Mouse (Mus musculus): ENCODE measurements at regions not wholly inside any gene's neighbourhood (a gene's known extent, or its start where the extent isn't known, plus 50 kb on each side); places are given as distances from the start of the nearest gene placed in this dataset.

GRCm38 (mm10) chr14:72786929-72787328, 77.1 kb upstream of the Fndc3a start:
- H3K9ac ChIP-seq (replicated peaks; ENCODE audit: low read depth, low read length), result no peak overlapping the region
- H3K9me3 ChIP-seq (ENCODE audit: control insufficient read depth, low read depth, low read length), result no peaks in the 10 kb centered on the region
- 0 out of 2 replicates have a peak, but pooled peaks cover 2% of the 10 kb centered on the region for H3K4me1 ChIP-seq (ENCODE audit: control insufficient read depth, insufficient read depth, low read length)
- no peak overlapping the region for H3K4me3 ChIP-seq (ENCODE audit: low read depth, low read length)
- no peaks in the 10 kb centered on the region for H3K36me3 ChIP-seq (ENCODE audit: control insufficient read depth, insufficient read depth, low read length)
- 94% methylated on average over 3 of the region's 3 CpGs for WGBS
- H3K27ac ChIP-seq (ENCODE audit: low read length), result no peak overlapping the region
- no peak overlapping the region for H3K4me2 ChIP-seq (replicated peaks; ENCODE audit: low read depth, low read length)
- no peak for ATAC-seq (ENCODE audit: insufficient number of reproducible peaks, insufficient read depth, low FRiP score, low read depth)
- no peaks in the 10 kb centered on the region for H3K27me3 ChIP-seq (ENCODE audit: control insufficient read depth, insufficient read depth, low read length)

- Histone ChIP-seq H3K36me3 (ENCODE audit: control insufficient read depth, insufficient read depth, low read length) (no peaks in the 10 kb centered on the region), H3K4me3 (ENCODE audit: low read depth, low read length) (no peak overlapping the region), H3K27ac (ENCODE audit: low read length) (no peak overlapping the region), H3K9ac (replicated peaks; ENCODE audit: low read depth, low read length) (no peak overlapping the region), H3K4me1 (ENCODE audit: control insufficient read depth, insufficient read depth, low read length) (0 out of 2 replicates have a peak, but pooled peaks cover 2% of the 10 kb centered on the region), H3K4me2 (replicated peaks; ENCODE audit: low read depth, low read length) (no peak overlapping the region), H3K27me3 (ENCODE audit: control insufficient read depth, insufficient read depth, low read length) (no peaks in the 10 kb centered on the region), H3K9me3 (ENCODE audit: control insufficient read depth, low read depth, low read length) (no peaks in the 10 kb centered on the region)
- WGBS, result 60% methylated on average over 9 of the region's 9 CpGs
- ATAC-seq (ENCODE audit: insufficient number of reproducible peaks, insufficient read depth, low FRiP score, low read depth), result peak; percentile 65; the same call in 1 of the 2 replicates
Measured at GRCm38 (mm10) chr14:72783248-72783647, 73.4 kb upstream of the Fndc3a start.

GRCm38 (mm10) chr14:72779446-72779845, 69.6 kb upstream of the Fndc3a start:
- no peaks in the 10 kb centered on the region for H3K36me3 ChIP-seq (ENCODE audit: control insufficient read depth, insufficient read depth, low read length)
- no peak overlapping the region for H3K9ac ChIP-seq (replicated peaks; ENCODE audit: low read depth, low read length)
- H3K4me3 ChIP-seq (ENCODE audit: low read depth, low read length), result no peak overlapping the region
- H3K27me3 ChIP-seq (ENCODE audit: control insufficient read depth, insufficient read depth, low read length), result no peaks in the 10 kb centered on the region
- ATAC-seq (ENCODE audit: insufficient number of reproducible peaks, insufficient read depth, low FRiP score, low read depth), result no peak
- WGBS, result 77% methylated on average over 4 of the region's 4 CpGs
- no peaks in the 10 kb centered on the region for H3K9me3 ChIP-seq (ENCODE audit: control insufficient read depth, low read depth, low read length)
- H3K27ac ChIP-seq (ENCODE audit: low read length), result no peak overlapping the region
- H3K4me1 ChIP-seq (ENCODE audit: control insufficient read depth, insufficient read depth, low read length), result 0 out of 2 replicates have a peak, but pooled peaks cover 2% of the 10 kb centered on the region
- no peak overlapping the region for H3K4me2 ChIP-seq (replicated peaks; ENCODE audit: low read depth, low read length)

- H3K27ac ChIP-seq (ENCODE audit: low read length), result no peak overlapping the region
- no peaks in the 10 kb centered on the region for H3K27me3 ChIP-seq (ENCODE audit: control insufficient read depth, insufficient read depth, low read length)
- H3K9ac ChIP-seq (replicated peaks; ENCODE audit: low read depth, low read length), result no peak overlapping the region
- no peak for ATAC-seq (ENCODE audit: insufficient number of reproducible peaks, insufficient read depth, low FRiP score, low read depth)
- no peaks in the 10 kb centered on the region for H3K36me3 ChIP-seq (ENCODE audit: control insufficient read depth, insufficient read depth, low read length)
- 62% methylated on average over 6 of the region's 6 CpGs for WGBS
- no peaks in the 10 kb centered on the region for H3K9me3 ChIP-seq (ENCODE audit: control insufficient read depth, low read depth, low read length)
- H3K4me3 ChIP-seq (ENCODE audit: low read depth, low read length), result no peak overlapping the region
- no peak overlapping the region for H3K4me2 ChIP-seq (replicated peaks; ENCODE audit: low read depth, low read length)
- 0 out of 2 replicates have a peak, but pooled peaks cover 2% of the 10 kb centered on the region for H3K4me1 ChIP-seq (ENCODE audit: control insufficient read depth, insufficient read depth, low read length)
Measured at GRCm38 (mm10) chr14:72778756-72779155, 69.0 kb upstream of the Fndc3a start.

- H3K4me2 ChIP-seq (replicated peaks; ENCODE audit: low read depth, low read length), result no peak overlapping the region
- ATAC-seq (ENCODE audit: insufficient number of reproducible peaks, insufficient read depth, low FRiP score, low read depth), result no peak
- H3K36me3 ChIP-seq (ENCODE audit: control insufficient read depth, insufficient read depth, low read length), result no peaks in the 10 kb centered on the region
- H3K27ac ChIP-seq (ENCODE audit: low read length), result no peak overlapping the region
- WGBS, result 71% methylated on average over 6 of the region's 6 CpGs
- H3K4me3 ChIP-seq (ENCODE audit: low read depth, low read length), result no peak overlapping the region
- H3K9ac ChIP-seq (replicated peaks; ENCODE audit: low read depth, low read length), result no peak overlapping the region
- H3K27me3 ChIP-seq (ENCODE audit: control insufficient read depth, insufficient read depth, low read length), result no peaks in the 10 kb centered on the region
- no peaks in the 10 kb centered on the region for H3K4me1 ChIP-seq (ENCODE audit: control insufficient read depth, insufficient read depth, low read length)
- H3K9me3 ChIP-seq (ENCODE audit: control insufficient read depth, low read depth, low read length), result no peaks in the 10 kb centered on the region
Measured at GRCm38 (mm10) chr14:72777927-72778560, 68.2 kb upstream of the Fndc3a start.

- H3K27ac ChIP-seq (ENCODE audit: low read length), result no peak overlapping the region
- ATAC-seq (ENCODE audit: insufficient number of reproducible peaks, insufficient read depth, low FRiP score, low read depth), result no peak
- H3K9ac ChIP-seq (replicated peaks; ENCODE audit: low read depth, low read length), result no peak overlapping the region
- H3K9me3 ChIP-seq (ENCODE audit: control insufficient read depth, low read depth, low read length), result peaks cover 6% of the 10 kb centered on the region
- no peaks in the 10 kb centered on the region for H3K27me3 ChIP-seq (ENCODE audit: control insufficient read depth, insufficient read depth, low read length)
- H3K36me3 ChIP-seq (ENCODE audit: control insufficient read depth, insufficient read depth, low read length), result no peaks in the 10 kb centered on the region
- H3K4me2 ChIP-seq (replicated peaks; ENCODE audit: low read depth, low read length), result no peak overlapping the region
- H3K4me3 ChIP-seq (ENCODE audit: low read depth, low read length), result no peak overlapping the region
- WGBS, result 40% methylated on average over 1 of the region's 1 CpGs
- H3K4me1 ChIP-seq (ENCODE audit: control insufficient read depth, insufficient read depth, low read length), result no peaks in the 10 kb centered on the region
Measured at GRCm38 (mm10) chr14:72770237-72770636, 60.4 kb upstream of the Fndc3a start.

GRCm38 (mm10) chr14:72760123-72760522, 50.3 kb upstream of the Fndc3a start:
- ATAC-seq (ENCODE audit: insufficient number of reproducible peaks, insufficient read depth, low FRiP score, low read depth), result no peak
- Histone ChIP-seq H3K27me3 (ENCODE audit: control insufficient read depth, insufficient read depth, low read length) (no peaks in the 10 kb centered on the region), H3K4me1 (ENCODE audit: control insufficient read depth, insufficient read depth, low read length) (no peaks in the 10 kb centered on the region), H3K4me2 (replicated peaks; ENCODE audit: low read depth, low read length) (no peak overlapping the region), H3K36me3 (ENCODE audit: control insufficient read depth, insufficient read depth, low read length) (no peaks in the 10 kb centered on the region), H3K4me3 (ENCODE audit: low read depth, low read length) (no peak overlapping the region), H3K9me3 (ENCODE audit: control insufficient read depth, low read depth, low read length) (no peaks in the 10 kb centered on the region), H3K27ac (ENCODE audit: low read length) (no peak overlapping the region), H3K9ac (replicated peaks; ENCODE audit: low read depth, low read length) (no peak overlapping the region)
